Mouse (Mus musculus): ENCODE measurements at regions not wholly inside any gene's neighbourhood (a gene's known extent, or its start where the extent isn't known, plus 50 kb on each side); places are given as distances from the start of the nearest gene placed in this dataset.
A peak's percentile ranks its signal among the peaks of the same experiment; 100 is the strongest.
"Not testable (repeated sequence)": the region's sequence is repeated elsewhere in the genome, so short reads cannot be mapped to it uniquely, and the experiment has no call there.

DNA sequence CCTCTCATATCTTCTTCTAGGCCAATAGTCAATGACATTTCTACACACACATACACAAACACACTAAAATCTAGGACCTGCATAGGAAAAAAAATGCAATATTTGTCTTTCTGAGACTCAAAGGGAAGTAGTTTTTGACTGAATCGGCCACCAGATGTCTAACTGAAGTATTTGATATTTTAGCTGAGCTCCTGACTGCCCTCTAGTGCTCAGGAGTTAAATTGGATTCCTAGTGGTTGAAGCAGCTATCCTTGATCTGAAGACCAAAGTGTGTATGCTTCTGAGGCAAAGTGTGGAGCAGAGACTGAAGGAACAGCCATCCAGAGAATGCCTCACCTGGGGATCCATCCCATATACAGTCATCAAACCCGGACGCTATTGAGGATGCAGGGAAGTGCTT, 695.4 kb upstream of the Olfr1507 start:
- DNase-seq (ENCODE audit: low read depth, low spot score): not testable (repeated sequence)

DNA sequence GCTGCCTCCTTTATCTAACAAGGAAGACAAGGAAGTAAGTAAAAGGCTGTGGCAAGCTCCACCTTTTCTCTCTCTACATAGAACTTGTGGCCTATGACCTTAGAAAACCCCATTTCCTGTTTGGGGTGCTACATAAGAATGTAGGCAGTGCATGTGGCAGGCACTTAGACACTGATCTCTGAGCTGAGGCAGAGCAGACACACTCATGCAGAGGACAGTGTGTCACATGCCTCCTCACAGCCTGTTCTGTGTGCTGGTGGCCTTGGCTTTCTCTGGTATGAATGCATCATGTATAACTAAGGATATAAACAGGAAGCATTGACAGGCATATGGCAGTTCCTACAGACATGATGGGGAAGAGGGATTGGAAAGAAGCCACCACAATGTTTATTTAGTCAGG, 678.5 kb upstream of the Olfr1507 start:
- DNase-seq (ENCODE audit: low read depth, low spot score): not testable (repeated sequence)

DNA sequence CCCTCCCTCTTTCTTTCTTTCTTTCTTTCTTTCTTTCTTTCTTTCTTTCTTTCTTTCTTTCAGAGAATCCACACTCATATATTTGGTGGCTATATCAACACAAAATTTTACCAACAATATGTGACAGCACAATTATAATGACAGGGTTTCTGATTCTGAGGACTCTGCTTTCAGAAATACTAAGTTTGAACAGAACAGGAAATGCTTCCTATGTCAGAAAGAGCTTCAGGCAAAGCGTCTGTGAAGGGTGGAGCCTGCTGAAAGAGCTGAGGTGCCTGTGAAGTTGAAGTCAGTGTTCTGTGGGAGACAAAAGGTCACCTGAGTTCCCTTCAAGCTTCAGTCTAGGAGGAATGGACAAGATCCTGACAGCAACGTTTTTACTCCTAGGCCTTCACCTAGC, 670.8 kb upstream of the Olfr1507 start:
- not testable (repeated sequence) for DNase-seq (ENCODE audit: low read depth, low spot score)

DNA sequence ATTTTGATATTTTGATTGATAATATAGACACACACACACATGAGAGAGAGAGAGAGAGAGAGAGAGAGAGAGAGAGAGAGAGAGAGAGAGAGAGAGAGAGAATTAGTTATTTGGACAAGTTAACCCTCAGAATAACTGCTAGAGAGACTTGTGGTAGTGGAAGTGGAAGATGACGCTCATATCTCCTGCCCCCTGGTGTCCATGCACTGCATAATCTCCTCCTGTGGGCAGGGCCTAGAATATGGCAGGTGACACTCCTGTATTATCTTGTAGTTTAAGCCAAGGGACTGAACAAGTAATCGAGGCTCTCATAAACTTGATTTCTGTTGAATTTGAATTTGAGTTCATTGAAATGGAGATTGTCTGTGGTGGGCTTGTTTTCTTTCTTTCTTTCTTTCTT, 663.5 kb upstream of the Olfr1507 start:
- DNase-seq (ENCODE audit: low read depth, low spot score): not testable (repeated sequence)

DNA sequence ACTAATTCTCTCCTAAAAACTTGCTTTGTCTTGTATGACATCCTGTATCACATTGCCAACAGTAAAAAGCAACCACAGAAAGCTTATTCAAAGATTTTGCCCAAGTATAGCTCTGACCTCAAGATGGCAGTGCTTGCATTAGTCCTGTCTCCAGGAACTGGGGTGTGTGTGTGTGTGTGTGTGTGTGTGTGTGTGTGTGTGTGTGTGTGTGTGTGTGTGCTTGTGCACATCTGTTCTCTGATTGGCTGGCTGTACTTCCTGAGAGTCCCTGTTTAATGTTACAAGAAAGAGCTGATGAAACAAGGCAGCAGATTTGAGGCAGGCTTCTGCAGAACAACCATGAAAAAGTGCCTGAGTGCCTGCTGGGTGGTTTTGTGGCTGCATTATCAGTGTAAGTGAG, 639.2 kb upstream of the Olfr1507 start:
- DNase-seq (ENCODE audit: low read depth, low spot score): not testable (repeated sequence)

DNA sequence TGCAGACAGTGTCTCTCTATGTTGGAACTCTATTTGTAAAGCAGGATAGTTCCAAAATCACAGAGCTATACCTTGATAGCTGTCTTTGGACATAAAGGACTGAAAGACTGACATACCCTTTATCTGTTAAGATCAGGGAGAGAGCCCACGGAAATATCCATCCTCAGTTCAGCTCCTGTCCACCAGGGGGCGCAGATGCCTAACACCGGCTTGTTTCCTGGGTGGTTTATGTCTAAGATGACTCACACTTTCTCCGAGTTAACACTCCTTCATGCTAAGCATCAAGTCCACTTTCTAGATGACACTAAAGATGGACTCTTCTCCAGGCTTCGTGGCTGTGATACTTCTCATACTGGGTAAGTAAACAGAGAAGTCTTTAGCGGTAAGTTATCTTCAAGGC, 636.8 kb upstream of the Olfr1507 start:
- DNase-seq (ENCODE audit: low read depth, low spot score): peak; percentile 8

DNA sequence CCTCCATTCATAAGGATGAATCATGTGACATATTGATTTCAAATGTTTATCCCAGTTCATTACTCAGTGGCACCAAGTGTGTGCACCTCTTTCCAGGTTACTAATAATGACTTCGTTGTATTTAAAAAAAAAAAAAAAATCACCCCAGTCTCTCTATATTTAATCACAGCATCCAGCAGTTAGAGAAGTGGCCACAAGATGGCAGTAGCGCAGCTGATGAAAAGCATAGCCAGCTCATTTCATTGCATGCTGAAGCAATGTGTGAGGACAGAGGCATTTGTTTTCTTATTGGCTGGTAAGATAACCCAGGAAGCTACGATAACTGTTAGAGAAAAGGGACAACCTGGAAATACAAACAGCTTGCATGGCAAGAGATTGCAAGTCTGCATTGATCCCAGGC, 626.2 kb upstream of the Olfr1507 start:
- DNase-seq (ENCODE audit: low read depth, low spot score): not testable (repeated sequence)

DNA sequence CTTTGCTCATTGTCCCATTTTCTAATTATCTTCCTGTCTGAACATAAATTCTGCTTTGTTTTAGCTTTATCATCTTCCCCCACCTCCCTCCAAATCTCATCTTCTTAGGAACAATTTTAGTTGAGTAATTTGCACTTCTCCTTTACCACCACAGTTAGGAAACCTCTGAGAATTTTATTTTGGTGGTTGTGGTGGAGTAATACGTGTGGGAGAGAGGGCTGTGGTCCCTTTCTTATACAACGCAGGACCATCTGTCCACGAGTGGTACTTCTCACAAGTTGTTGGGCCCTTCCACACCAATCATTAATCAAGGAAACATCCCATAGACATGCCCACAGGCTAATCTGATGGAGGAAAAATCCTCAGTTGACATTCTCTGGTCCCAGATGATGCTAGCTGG, 614.2 kb upstream of the Olfr1507 start:
- DNase-seq (ENCODE audit: low read depth, low spot score): not testable (repeated sequence)

DNA sequence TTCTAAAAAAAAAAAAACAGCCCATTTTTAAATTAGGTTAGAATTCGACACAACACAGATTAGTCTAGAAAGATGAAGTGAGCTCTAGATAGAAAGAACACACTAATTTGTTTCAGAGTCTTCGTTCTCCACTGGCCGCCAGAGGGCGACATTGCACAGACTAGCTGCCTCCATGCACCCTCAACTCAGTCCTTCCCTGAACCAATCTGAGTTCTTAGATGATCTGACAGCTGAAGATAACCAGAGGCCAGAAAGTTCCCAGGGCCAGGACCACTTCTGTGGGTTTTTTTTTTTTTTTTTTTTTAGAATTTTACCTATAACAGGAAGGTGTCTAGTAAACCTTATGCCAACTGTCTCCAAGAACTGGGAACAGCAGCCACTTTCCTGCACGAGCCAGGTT, 605.8 kb upstream of the Olfr1507 start:
- DNase-seq (ENCODE audit: low read depth, low spot score): peak; percentile 3

DNA sequence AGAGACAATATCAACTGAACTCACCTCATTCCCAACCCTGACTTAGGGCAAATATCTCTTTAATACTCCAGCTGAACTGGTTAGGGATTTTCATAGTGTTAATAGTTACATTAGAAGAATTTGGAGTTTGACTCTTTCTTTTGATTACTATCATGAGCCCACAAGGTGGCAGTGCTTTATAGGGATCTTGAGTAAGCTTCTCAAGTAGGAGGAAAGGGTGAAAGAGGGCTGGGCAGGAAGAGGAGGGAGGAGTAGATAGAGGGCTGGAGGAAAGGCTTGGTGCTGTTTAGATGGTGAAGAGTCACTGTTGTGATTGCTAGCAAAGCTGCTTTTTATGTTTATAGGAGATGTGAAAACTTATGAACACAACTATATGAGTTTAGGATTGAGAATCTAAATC, 595.4 kb upstream of the Olfr1507 start:
- DNase-seq (ENCODE audit: low read depth, low spot score): not testable (repeated sequence)

DNA sequence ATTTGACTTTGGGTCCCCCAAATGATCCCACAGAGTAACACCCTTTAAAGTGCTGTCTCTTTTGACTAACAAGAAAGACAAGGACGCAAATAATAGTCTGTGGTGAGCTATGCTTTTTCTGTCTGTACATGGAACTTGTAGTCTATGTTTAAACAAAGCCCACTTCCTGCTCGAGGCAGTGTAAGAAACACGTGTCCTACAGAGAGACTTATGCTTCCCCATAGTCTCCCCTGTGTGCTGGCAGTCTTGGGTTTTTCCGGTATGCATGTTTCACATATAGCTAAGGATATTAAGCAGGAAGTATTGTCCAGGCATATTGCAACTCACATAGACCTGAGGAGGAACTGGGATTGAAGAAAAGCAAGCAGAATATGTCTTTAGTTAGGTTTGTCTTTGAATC, 586.3 kb upstream of the Olfr1507 start:
- DNase-seq (ENCODE audit: low read depth, low spot score): not testable (repeated sequence)

DNA sequence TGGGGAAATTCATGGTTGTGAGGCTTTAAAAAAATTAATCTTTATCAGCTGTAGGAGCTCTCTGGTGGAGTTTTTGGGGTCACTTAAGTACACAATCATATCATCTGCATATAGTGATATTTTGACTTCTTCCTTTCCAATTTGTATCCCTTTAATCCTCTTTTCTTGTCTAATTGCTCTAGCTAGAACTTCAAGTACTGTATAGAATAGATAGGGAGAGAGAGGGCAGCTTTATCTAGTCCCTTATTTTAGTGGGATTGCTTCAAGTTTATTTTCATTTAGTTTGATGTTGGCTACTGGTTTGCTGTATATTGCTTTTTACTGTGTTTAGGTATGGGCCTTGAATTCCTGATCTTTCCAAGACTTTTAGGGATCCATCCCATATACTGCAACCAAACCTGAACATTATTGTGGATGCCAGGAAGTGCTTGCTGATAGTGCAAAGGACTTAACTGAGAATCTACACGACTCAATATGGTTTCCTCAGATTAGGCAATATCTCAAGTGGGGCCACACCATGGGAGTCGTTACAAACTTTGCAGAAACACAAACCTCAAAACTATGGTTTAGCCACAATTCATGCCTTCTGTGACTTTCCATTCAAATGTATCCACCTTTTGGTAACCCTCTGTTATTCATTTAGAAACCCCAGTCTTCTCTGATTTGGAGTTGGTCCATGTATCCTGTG, 585.6 kb upstream of the Olfr1507 start:
- not testable (repeated sequence) for DNase-seq (ENCODE audit: low read depth, low spot score)

DNA sequence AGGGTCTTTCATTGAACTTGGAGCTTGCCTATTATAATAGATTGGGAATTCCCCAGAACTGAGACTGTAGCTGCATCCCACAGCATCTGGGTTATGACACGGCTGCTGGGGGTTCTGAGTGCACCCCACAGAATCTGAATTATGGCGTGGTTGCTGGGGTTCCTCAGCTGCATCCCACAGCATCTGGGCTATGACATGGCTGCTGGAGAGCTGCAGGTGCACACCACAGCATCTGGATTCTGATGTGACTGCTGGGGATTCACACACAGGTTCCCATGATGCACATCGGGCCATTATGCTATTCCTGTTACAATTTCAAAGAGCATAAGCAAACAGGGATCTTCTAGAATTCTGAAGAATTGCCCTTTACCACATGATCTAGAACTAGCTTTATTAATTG, 585.0 kb upstream of the Olfr1507 start:
- not testable (repeated sequence) for DNase-seq (ENCODE audit: low read depth, low spot score)

DNA sequence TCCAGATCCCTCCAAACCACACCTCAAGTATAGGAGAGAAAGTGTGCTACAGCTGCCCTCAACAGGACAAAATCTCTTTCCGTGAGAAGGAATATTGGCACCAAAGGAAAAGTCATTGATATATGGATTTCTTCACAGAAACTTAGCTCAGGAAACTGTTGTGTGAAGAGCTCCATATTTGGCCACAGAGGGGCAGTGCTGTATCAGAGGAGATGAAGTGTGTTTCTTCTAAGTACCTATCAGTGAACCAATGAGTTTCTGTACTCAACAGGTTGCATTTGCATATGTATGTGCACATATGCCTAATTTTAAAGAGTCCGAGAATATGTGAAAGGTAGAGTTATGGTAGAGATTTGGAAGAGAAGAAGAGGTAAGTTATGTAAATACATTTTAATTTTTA, 580.4 kb upstream of the Olfr1507 start:
- DNase-seq (ENCODE audit: low read depth, low spot score): not testable (repeated sequence)

DNA sequence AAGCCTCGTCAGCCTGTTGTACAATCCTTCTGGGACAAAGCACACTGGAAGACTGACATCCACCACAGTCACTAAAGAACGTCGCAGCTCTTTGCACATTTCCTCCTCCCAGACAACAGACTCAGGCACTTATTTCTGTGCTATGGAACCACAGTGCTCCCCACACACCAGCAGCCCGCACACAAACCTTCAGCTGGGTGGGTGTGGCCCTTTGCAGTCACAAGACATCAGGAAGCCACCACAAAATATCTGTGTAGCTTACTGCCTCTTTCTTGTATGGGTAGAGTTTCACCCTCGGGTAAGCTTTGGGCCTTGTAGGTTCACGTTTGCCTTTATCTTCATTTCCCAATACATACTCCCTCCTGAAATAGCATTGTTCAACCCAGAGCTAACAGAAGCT, 577.6 kb upstream of the Olfr1507 start:
- not testable (repeated sequence) for DNase-seq (ENCODE audit: low read depth, low spot score)

DNA sequence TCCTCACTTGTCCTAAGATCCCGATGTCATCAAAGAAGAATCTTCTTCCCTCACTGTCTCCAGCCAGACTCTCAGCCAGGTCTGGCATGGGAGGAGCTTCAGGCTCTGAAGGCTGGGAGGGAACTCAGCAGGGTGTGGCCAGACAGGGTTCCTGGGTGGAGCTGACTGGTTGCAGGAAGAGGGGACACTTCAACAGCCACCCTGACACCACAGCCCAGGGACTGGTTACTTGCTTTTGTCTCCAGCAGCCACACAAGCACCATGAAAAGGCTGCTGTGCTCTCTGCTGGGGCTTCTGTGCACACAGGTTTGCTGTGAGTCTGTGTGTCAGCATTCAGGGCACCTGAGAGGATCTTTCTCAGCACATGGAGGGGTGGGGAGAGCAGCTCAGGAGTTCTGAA, 577.0 kb upstream of the Olfr1507 start:
- DNase-seq (ENCODE audit: low read depth, low spot score): not testable (repeated sequence)

DNA sequence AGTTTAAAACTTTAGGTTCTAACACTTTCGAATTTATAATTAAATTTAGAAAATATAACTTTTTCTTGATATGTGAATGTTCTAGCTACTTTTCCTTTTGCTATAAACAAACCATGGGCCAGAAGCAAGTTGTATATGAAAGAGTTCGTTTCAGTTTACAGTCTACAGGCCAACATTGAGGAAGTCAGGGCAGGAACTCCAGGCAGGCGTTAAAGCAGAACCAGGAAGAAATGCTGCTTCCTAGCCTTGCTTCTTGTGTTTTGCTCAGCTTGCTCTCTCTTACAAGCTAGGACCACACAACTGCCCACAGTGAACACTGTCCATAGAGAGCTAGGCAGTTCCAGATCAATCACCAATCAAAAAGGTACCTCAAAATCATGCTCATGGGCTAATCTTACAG, 558.9 kb upstream of the Olfr1507 start:
- not testable (repeated sequence) for DNase-seq (ENCODE audit: low read depth, low spot score)

DNA sequence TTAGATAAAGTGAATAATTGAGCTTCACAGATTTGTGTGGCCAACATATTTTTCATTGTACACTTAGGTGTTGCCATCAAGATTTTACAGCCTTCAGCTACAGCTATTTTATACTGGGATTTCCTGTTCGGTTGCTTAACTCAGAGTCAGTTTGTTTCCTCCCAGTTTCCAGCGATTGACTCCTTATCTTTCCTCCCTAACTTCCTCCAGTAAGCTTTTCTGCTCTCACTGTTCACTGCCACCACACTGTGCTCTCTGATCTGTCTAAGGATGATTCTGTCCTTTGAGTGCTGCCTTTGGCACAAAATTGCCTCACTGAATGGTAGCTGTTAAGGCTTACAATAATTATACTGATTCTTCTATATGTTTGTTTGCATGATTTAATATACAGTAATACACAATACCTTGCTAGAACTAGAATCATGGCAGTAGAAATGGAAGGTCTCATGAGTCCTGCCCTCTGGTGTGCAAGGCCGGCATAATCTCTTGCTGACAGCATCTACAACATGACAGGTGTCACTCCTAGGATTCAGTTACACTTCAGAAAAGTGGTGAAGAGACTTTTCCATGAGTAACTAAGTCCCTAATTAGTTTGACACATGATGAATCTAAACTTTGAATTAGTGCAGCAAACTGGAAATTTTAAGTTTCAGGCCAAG, 558.0 kb upstream of the Olfr1507 start:
- DNase-seq (ENCODE audit: low read depth, low spot score): not testable (repeated sequence)

DNA sequence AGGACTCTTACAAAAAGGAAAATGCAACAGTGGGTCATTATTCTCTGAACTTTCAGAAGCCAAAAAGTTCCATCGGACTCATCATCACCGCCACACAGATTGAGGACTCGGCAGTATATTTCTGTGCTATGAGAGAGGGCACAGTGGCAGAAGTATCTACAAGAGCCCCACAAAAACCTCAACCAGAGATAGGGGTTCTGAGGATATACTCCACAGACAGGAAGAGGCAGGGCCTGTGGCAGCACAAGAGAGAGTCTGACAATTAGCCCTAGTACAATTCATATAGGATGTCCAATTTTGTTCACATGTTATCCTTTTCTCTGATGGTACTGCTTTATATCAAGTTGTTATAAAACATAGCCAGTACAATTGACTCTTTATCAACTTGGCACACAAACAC, 552.1 kb upstream of the Olfr1507 start:
- DNase-seq (ENCODE audit: low read depth, low spot score): not testable (repeated sequence)

DNA sequence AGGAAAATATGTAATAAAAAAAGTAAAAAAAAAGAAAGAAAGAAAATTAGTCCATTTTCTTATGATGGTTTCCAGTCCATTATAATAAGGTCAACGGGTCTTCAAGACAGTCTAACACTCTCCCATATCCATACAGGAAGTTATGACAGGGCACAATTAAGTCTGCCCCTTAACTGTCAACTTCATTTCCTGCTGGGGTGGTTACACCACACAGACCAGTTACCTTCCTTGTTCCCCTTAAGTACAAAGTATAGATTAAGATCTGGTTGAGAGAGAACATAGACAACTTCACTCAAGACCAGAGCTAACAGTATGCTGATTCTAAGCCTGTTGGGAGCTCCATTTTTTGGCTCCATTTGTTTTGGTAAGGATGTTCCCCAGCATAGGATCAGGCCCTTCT, 551.4 kb upstream of the Olfr1507 start:
- not testable (repeated sequence) for DNase-seq (ENCODE audit: low read depth, low spot score)

DNA sequence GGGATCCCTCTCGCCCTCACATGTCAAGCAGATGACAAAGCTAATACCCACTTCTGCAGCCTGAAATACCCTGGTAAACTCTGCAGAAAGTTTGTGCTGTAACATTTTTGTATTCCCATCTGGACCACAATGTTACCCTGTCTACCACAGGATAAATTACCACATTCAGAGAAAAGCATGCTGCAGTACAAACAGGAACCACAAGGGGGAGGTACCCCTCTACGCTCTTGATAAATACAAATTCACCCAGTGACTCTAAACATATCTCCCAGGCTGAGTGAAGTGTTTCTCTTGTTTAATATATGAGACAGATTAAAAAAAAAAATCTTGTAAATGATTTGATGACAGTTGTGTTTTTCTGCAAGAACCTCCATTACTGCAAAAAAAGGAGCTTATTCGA, 549.8 kb upstream of the Olfr1507 start:
- peak; percentile 7 for DNase-seq (ENCODE audit: low read depth, low spot score)

DNA sequence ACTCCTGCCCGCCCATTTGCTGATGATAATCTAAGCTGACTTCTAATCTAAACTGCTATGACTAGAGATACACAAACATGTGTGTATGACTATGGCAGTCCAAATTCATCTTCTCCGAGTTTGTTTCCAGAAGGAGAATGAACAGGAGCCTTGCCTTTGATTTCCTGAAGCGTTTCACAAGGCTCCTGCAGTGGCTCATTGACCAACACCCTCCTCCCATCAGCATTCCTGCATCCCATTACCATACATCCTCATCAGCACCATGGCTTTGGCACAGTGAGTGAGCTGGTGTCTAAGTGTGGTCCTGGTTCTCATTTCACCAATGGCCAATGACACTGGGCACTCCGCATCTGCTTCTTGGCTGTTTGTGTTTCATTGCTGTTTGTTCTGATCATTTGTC, 548.6 kb upstream of the Olfr1507 start:
- DNase-seq (ENCODE audit: low read depth, low spot score): not testable (repeated sequence)

DNA sequence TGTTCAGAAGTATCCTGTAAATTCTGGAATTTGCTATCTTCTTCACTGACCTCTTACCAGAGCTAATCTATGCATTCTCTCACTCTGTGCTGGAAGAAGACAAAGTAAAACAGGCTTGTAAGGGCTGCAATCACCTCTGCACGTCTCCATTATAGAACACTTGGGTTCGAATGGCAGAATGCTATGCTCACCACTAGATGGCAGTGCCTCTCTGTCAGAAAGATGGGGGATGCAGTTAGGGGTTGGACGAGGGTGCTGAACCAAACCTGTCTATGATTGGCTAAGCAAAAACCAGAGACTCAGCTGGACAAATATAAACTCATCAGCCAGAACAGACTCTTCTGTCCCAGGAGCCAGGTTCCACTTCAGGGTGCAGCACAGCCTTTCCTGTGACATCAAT, 546.5 kb upstream of the Olfr1507 start:
- DNase-seq (ENCODE audit: low read depth, low spot score): peak; percentile 4
